Mouse (Mus musculus) small intestine, adult 2 months (tissue): Measurements from ENCODE around the gene Rs1.

Experiments used
- CTCF ChIP-seq: fragments of 200-500 bp; IDR thresholded peaks from 2 replicates; pipeline ENCODE4 v1.5.1; 2012; ENCODE audit warnings: low read depth, mild to moderate bottlenecking, control low read depth, inconsistent platforms, low read length, moderate library complexity, mixed read lengths; ENCODE audit not compliant: insufficient replicate concordance, insufficient read length; ENCODE audit errors: extremely low read depth
- POLR2A ChIP-seq: fragments of 200-500 bp; IDR thresholded peaks from 2 replicates; pipeline ENCODE4 v1.6.1; 2012; ENCODE audit warnings: low read depth, mild to moderate bottlenecking, control low read depth, inconsistent platforms, low read length, moderate library complexity

DNA sequence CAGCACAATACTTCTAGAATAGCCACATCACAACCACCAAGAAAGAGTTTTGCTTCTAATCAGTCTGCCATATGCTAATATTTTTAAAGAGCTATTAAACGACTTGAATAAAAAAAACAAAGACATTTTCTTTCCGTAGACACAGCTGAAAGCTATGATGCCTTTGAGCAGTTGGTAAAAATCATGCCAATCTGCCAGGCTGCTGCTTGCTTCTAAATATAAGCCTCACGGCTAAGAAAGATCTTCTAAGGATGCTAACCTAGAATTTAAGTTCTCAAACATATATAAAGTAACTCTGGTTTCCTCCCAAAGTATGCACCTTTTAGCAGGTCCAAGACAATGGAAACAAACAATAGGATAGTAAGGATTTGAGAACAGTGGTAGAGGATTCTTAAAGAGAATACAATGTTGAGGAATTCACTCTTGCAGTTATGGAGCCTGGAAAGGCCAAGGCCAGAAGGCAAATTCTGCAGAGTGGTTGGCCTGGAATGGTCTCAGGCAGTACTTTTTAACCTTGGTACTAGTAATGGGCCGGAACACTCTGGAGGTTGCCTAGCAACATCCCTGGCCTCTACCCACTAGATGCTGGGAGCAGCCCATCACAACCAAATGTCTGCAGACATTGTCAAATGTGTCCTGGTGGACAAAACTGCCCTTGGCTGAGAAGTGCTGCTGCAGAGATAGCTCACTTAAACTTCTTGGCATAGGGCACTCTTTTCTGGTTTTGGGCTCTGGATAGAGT, 36.8 kb downstream of the Rs1 start:
- TF ChIP-seq CTCF (no peak), POLR2A (no peak)
